Mouse (Mus musculus) midbrain, embryonic 11.5 days (tissue): ENCODE data around the gene Zfp553. TPM values are rescaled to one million over a fixed set of nuclear protein-coding genes. Genes with fewer than 3 reads are reported as not detected.

Source experiments
- ATAC-seq: fragments of 200-750 bp; cut with Nextera tagmentation; 2 replicates; pipeline ENCODE4 v1.8.0; 2017; ENCODE audit warnings: moderate TSS enrichment, moderate library complexity; ENCODE audit not compliant: low FRiP score
- DNase-seq: peaks from one replicate; pipeline ENCODE4 v3.0.0; 2015; ENCODE audit warnings: low spot score; ENCODE audit errors: missing footprints
- H3K27ac ChIP-seq: fragments of 300-500 bp; sonication (generic); 2 replicates; pipeline ENCODE4 v1.5.1; 2014; ENCODE audit warnings: low read depth, low read length
- H3K27me3 ChIP-seq: fragments of 300-500 bp; sonication (generic); 2 replicates; pipeline ENCODE4 v1.6.1; 2014; ENCODE audit warnings: mild to moderate bottlenecking, low read length, moderate library complexity, mixed read lengths; ENCODE audit not compliant: control insufficient read depth, insufficient read depth
- H3K36me3 ChIP-seq: fragments of 300-500 bp; sonication (generic); 2 replicates; pipeline ENCODE4 v1.6.1; 2014; ENCODE audit warnings: mild to moderate bottlenecking, low read length, moderate library complexity, mixed read lengths; ENCODE audit not compliant: control insufficient read depth, insufficient read depth
- H3K4me1 ChIP-seq: fragments of 300-500 bp; sonication (generic); 2 replicates; pipeline ENCODE4 v1.6.1; 2014; ENCODE audit warnings: low read length; ENCODE audit not compliant: control insufficient read depth, insufficient read depth
- H3K4me2 ChIP-seq: fragments of 300-500 bp; sonication (generic); 2 replicates; pipeline ENCODE4 v1.6.1; 2014; ENCODE audit warnings: mild to moderate bottlenecking, moderate library complexity
- H3K4me3 ChIP-seq: fragments of 300-500 bp; sonication (generic); 2 replicates; pipeline ENCODE4 v1.5.1; 2014; ENCODE audit warnings: low read depth, low read length
- H3K9ac ChIP-seq: fragments of 300-500 bp; sonication (generic); 2 replicates; pipeline ENCODE4 v1.6.1; 2014; ENCODE audit warnings: low read length
- H3K9me3 ChIP-seq: fragments of 300-500 bp; sonication (generic); 2 replicates; pipeline ENCODE4 v1.6.1; 2016; ENCODE audit warnings: low read length; ENCODE audit not compliant: control insufficient read depth
- WGBS: fragments of 180-500 bp; shearing (Covaris S2); extraction: QIAGEN DNeasy Blood & Tissue Kit; methylation state at CpG from one replicate; pipeline ENCODE4 v1.1.7; 2014; 5-methylcytosine and 5-hydroxymethylcytosine counted together
- polyA plus RNA-seq: library from polyadenylated mRNA; unstranded; fragments of >200 nt; fragmentation: Nextera tagmentation; extraction: Ambion mirVana; gene quantifications from 2 replicates; pipeline ENCODE4 v1.2.1, GENCODE M21; 2014

Zfp553 gene
- polyA plus RNA-seq, 1 experiment from 2014 or later: 32.4 TPM

DNA sequence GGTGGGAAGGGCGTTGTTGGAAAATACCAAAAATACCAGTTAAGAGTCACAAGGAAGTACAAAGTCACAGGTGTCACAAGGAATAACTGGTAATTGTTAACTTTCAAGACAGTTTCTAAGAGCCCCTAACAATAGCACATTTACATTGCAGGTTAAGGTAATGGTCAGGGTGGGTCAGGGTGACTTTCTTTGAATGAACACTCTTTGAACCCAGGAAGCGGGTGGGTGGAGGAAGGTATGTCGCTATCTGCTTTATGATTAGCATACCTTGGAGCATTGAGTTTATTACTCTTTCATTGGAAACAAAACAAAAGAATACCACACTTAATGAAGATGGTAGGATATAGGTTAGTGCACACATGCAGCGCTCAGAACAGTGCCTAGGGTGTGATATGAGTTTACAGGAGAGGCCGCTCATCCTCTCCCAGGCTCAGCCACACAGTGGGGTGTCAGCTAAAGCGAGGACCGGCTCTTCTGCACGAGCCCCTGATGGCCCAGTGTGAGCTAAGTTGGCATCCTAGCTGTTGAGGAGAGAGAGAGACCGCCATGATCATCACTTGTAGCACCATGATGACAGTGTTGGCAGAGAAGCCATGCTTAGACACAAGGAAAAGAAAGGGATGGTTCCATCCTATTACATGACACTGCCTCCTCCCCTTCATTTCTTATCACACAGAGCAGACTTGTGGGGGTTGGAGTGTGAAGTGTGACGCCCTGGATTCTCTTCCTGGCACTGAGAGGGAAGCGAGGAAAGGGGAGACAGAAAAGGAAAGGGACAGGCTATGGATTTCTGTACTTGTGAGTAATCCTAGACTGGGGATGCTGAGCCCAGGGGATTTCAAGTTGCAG, 7.5 kb upstream of the Zfp553 start:
- no peak overlapping the region for H3K27ac ChIP-seq
- no peak overlapping the region for H3K4me3 ChIP-seq
- ATAC-seq: no peak
- H3K9ac ChIP-seq: no peak overlapping the region
- H3K27me3 ChIP-seq: no peaks in the 10 kb centered on the region
- peaks cover 11% of the 10 kb centered on the region; the same call in 1 of the 2 replicates for H3K36me3 ChIP-seq
- no peaks in the 10 kb centered on the region; the same call in 1 of the 2 replicates for H3K4me1 ChIP-seq
- no peaks in the 10 kb centered on the region for H3K9me3 ChIP-seq
- 92% methylated on average over 11 of the region's 11 CpGs for WGBS
- H3K4me2 ChIP-seq: no peak overlapping the region
- DNase-seq: no peak

DNA sequence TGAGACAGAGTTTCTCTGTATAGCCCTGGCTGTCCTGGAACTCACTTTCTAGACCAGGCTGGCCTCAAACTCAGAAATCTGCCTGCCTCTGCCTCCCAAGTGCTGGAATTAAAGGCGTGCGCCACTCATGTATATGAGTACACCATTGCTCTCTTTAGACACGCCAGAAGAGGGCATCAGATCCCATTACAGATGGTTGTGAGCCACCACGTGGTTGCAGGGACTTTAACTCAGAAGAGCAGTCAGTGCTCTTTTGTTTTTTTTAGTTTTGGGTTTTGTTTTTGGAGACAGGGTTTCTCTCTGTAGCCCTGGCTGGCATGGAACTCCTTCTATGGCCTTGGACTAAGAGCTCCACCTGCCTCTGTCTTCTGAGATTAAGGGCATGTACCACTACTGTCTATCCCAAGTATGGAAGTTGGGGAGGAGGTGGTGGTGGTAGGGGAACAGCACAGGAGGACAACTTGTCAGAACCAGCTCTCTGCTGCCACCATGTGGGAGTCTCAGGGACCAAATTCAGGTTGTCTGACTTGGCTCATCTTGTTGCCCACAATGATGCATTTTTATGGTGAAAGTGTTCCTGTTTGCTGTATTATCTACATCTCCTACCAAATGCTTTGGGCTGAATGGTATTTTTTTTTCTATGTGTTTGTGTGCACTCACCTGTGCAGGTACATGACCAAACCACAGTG, 4.1 kb upstream of the Zfp553 start:
- peaks cover 11% of the 10 kb centered on the region; the same call in 1 of the 2 replicates for H3K36me3 ChIP-seq
- 64% methylated on average over 4 of the region's 4 CpGs for WGBS

DNA sequence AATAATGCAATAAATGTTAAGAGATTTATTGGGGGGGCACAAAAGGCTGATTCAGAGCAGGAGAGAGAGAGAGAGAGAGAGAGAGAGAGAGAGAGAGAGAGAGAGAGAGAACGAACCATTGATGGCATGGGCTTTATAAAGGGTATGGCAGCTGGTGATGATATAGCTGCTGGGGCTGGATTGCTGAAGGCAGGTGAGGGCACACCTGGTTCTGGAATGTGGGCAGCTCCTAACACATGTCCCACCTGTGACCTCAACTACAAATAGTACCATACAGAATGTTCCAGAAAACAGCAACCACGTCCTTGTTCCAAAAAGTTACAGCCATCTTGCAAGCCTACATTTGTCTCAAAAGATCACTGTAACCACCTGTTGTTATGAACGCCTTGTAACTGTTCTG, 1.5 kb upstream of the Zfp553 start:
- H3K9ac ChIP-seq: peak overlapping the region; percentile 99
- H3K9me3 ChIP-seq: no peaks in the 10 kb centered on the region
- H3K36me3 ChIP-seq: peaks cover 25% of the 10 kb centered on the region
- 87% methylated on average over 2 of the region's 3 CpGs for WGBS
- H3K4me1 ChIP-seq: peaks cover 21% of the 10 kb centered on the region
- peak overlapping the region; percentile 59 for H3K4me2 ChIP-seq
- DNase-seq (no peak), ATAC-seq (no peak)
- peak overlapping the region; percentile 97 for H3K4me3 ChIP-seq
- peak overlapping the region; percentile 98; the same call in 1 of the 2 replicates for H3K27ac ChIP-seq
- no peaks in the 10 kb centered on the region for H3K27me3 ChIP-seq

More for the DNA sequence above, 4.1 kb upstream of the Zfp553 start:
- H3K4me1 ChIP-seq: peaks cover 14% of the 10 kb centered on the region
- H3K4me3 ChIP-seq: no peak overlapping the region
- ATAC-seq (no peak), DNase-seq (peak; percentile 97)
- H3K27ac ChIP-seq: no peak overlapping the region
- H3K27me3 ChIP-seq: no peaks in the 10 kb centered on the region
- H3K4me2 ChIP-seq: no peak overlapping the region
- no peak overlapping the region for H3K9ac ChIP-seq
- no peaks in the 10 kb centered on the region for H3K9me3 ChIP-seq

DNA sequence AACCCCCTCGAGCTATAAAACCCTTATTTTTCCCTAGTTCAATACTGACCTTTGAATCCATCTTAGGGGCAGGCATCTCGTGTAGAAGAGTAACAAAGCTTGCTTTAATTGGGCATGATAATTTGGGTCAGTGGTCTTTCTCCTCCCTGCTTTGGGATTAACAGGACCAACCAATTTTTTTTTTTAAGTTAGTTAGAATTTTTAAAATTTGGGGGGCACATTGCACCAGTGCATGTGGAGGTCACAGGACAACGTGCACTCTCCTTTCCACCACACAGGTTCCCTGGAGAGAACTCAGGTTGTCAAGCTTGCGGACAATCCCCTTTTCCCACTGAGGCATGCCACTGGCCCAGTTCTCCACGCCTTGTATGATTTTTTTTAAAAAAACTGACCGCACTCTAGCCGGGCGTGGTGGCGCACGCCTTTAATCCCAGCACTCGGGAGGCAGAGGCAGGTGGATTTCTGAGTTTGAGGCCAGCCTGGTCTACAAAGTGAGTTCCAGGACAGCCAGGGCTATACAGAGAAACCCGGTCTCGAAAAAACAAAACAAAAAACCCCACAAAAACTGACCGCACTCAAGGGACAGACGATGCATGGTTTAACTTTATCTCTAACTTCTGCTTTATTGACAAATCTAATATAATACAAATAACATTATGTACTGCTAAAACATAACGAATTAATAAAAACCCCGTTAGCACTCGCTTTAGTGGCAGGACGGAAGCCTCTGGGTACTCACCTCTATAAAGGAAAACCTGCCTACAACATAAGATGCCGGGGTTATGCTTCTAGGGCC, 837 bp upstream of the Zfp553 start:
- ATAC-seq (no peak), DNase-seq (peak; percentile 91)
- Histone ChIP-seq H3K9me3 (no peaks in the 10 kb centered on the region), H3K27ac (peak overlapping the region; percentile 98), H3K9ac (peak overlapping the region; percentile 99), H3K4me2 (peak overlapping the region; percentile 59), H3K27me3 (no peaks in the 10 kb centered on the region), H3K36me3 (peaks cover 32% of the 10 kb centered on the region), H3K4me3 (peak overlapping the region; percentile 97), H3K4me1 (peaks cover 21% of the 10 kb centered on the region)
- WGBS: 8% methylated on average over 20 of the region's 20 CpGs

DNA sequence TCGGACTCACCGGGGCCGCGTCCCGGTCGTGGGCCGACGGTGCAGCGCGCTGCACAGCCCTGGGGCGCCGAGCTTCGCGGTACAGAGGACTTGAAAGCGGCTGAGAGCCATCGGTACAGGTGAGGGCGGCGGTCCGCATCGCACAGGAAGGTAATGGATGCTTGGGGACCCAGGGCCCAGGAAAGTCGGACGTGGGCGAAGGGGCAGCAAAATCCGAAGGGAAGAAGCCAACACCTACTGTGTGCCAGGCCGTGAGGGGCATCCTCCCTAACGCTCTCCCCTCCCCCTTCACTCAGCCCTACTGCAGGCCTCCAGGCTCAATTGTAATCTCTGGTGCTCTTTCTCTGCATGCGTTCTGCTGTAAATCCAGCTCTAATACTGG, 498 bp downstream of the Zfp553 start:
- Histone ChIP-seq H3K9ac (peak overlapping the region; percentile 99), H3K4me2 (peak overlapping the region; percentile 59), H3K27ac (peak overlapping the region; percentile 98), H3K9me3 (no peaks in the 10 kb centered on the region), H3K36me3 (peaks cover 41% of the 10 kb centered on the region), H3K27me3 (no peaks in the 10 kb centered on the region), H3K4me1 (peaks cover 21% of the 10 kb centered on the region), H3K4me3 (peak overlapping the region; percentile 97)
- under 1% methylated on average over 27 of the region's 27 CpGs for WGBS
- ATAC-seq (peak; percentile 57), DNase-seq (no peak)

DNA sequence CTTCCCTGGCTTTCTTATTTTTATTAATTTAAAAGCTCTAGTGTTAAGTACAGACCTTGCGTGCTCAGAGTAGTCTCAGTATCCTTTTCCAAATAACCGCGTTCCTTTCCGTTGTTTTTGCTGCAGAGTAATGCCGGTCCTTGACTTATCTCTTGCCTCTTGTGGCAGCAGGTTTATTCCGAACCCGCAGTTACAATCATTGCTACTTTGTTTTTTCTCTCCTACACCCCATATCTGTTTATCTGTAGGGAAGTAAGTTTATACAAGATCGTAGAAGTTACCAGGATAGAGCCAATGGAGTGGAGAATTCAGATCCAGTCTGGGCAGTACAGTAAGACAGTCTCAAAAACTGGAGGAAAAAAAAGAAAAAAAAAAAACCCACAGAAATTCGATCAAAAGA, 904 bp downstream of the Zfp553 start:
- peak overlapping the region; percentile 97 for H3K4me3 ChIP-seq
- ATAC-seq: no peak
- H3K36me3 ChIP-seq: peaks cover 43% of the 10 kb centered on the region
- H3K4me1 ChIP-seq: peaks cover 21% of the 10 kb centered on the region
- peak overlapping the region; percentile 59 for H3K4me2 ChIP-seq
- H3K27me3 ChIP-seq: no peaks in the 10 kb centered on the region
- H3K27ac ChIP-seq: peak overlapping the region; percentile 98; the same call in 1 of the 2 replicates
- peak overlapping the region; percentile 99 for H3K9ac ChIP-seq
- no peaks in the 10 kb centered on the region for H3K9me3 ChIP-seq
- DNase-seq: no peak
- WGBS: 7% methylated on average over 9 of the region's 9 CpGs

DNA sequence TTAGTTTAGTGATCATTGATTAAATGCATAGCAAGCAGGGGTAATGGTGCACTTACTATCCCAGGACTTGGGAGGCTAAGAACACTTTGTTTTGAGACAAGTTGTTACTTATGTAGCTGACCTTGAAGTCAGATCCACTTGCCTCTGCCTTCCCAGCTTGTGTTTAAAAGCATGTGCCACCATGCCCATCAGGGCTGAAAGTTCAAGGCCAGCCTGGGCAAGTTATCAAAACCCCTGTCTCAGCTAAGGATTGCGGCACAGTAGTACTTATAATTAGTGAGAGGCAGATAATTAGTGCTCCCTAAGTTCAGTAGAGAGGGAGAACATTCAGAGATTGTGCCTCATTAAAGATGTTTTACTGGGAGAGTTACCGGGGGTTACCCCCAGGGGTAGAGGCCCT, 1.9 kb downstream of the Zfp553 start:
- DNase-seq (no peak), ATAC-seq (no peak)
- Histone ChIP-seq H3K27me3 (no peaks in the 10 kb centered on the region), H3K27ac (no peak overlapping the region), H3K9ac (peak overlapping the region; percentile 33; the same call in 1 of the 2 replicates), H3K36me3 (peaks cover 37% of the 10 kb centered on the region), H3K4me2 (peak overlapping the region; percentile 59; the same call in 1 of the 2 replicates), H3K9me3 (no peaks in the 10 kb centered on the region), H3K4me3 (peak overlapping the region; percentile 97; the same call in 1 of the 2 replicates), H3K4me1 (peaks cover 21% of the 10 kb centered on the region)
- WGBS: 97% methylated on average over 2 of the region's 2 CpGs

DNA sequence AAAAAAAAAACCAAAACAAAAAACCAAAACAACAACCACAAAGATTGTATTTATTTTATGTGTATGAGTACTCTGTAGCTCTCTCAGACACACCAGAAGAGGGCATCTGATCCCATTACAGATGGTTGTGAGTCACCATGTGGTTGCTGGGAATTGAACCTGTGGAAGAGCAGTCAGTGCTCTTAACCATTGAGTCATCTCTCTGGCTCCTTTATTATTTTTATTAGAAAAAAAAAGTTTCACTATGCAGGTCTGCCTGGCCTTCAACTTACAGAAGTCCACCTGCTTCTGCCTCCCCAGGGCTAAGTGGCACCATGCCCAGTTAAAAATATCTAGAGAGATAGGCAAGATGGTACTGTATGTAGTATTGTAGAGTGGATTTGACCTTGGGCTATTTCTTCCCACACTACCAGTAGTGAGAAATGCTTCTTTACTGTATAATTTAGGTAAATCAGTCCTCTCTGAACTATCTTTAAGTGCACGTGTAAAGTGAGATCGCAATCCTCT, 10.6 kb downstream of the Zfp553 start:
- peak overlapping the region; percentile 81; the same call in 1 of the 2 replicates for H3K4me3 ChIP-seq
- no peak overlapping the region for H3K27ac ChIP-seq
- WGBS: 40% methylated on average over 2 of the region's 2 CpGs
- H3K36me3 ChIP-seq: peaks cover 5% of the 10 kb centered on the region; the same call in 1 of the 2 replicates
- peaks cover 17% of the 10 kb centered on the region for H3K4me1 ChIP-seq
- H3K9me3 ChIP-seq: no peaks in the 10 kb centered on the region
- no peaks in the 10 kb centered on the region for H3K27me3 ChIP-seq
- peak overlapping the region; percentile 89; the same call in 1 of the 2 replicates for H3K9ac ChIP-seq
- no peak for DNase-seq
- ATAC-seq: no peak
- peak overlapping the region; percentile 80; the same call in 1 of the 2 replicates for H3K4me2 ChIP-seq
